Mouse (Mus musculus): ENCODE measurements around the gene Slc39a12. TPM values are rescaled to one million over a fixed set of nuclear protein-coding genes. Genes with fewer than 3 reads are reported as not detected.

The Slc39a12 gene
- total and polyA plus RNA-seq, 2 experiments from 2014 or later: 10.5 to 24.0 TPM

GRCm38 (mm10) chr2:14447322-14447721 lies 59.2 kb downstream of the Slc39a12 start:
- no peak overlapping the region for H3K4me3 ChIP-seq (ENCODE audit: low read length)
- DNase-seq (ENCODE audit: low spot score) (no peak), ATAC-seq (no peak)
- H3K9ac ChIP-seq (replicated peaks; ENCODE audit: low read length): no peak overlapping the region
- WGBS: 74% methylated on average over 1 of the region's 1 CpGs
- H3K36me3 ChIP-seq (ENCODE audit: insufficient read depth, low read length): no peaks in the 10 kb centered on the region
- H3K4me2 ChIP-seq (ENCODE audit: low read depth, low read length): no peak overlapping the region
- no peak for TF ChIP-seq CTCF (IDR thresholded peaks at IDR 0.05; ENCODE audit: low read depth)
- H3K27me3 ChIP-seq (ENCODE audit: insufficient read depth, low read length): no peaks in the 10 kb centered on the region
- H3K27ac ChIP-seq: no peak overlapping the region
- H3K9me3 ChIP-seq (ENCODE audit: low read length): no peaks in the 10 kb centered on the region
- no peaks in the 10 kb centered on the region for H3K4me1 ChIP-seq (ENCODE audit: insufficient read depth, low read length)

- no peak overlapping the region for H3K4me3 ChIP-seq (ENCODE audit: low read length)
- no peak overlapping the region for H3K27ac ChIP-seq
- no peaks in the 10 kb centered on the region for H3K27me3 ChIP-seq (ENCODE audit: insufficient read depth, low read length)
- no peaks in the 10 kb centered on the region for H3K9me3 ChIP-seq (ENCODE audit: low read length)
- no peaks in the 10 kb centered on the region for H3K36me3 ChIP-seq (ENCODE audit: insufficient read depth, low read length)
- no peak overlapping the region for H3K9ac ChIP-seq (replicated peaks; ENCODE audit: low read length)
- H3K4me2 ChIP-seq (ENCODE audit: low read depth, low read length): no peak overlapping the region
- H3K4me1 ChIP-seq (ENCODE audit: insufficient read depth, low read length): no peaks in the 10 kb centered on the region
- ATAC-seq (no peak), DNase-seq (ENCODE audit: low spot score) (no peak)
- peak; percentile 26; the same call in 1 of the 2 replicates for TF ChIP-seq CTCF (IDR thresholded peaks at IDR 0.05; ENCODE audit: low read depth)
Measured at GRCm38 (mm10) chr2:14450866-14451265, 62.8 kb downstream of the Slc39a12 start.

GRCm38 (mm10) chr2:14454946-14455631 lies 67.0 kb downstream of the Slc39a12 start:
- no peak overlapping the region for H3K9ac ChIP-seq (replicated peaks; ENCODE audit: low read length)
- H3K27ac ChIP-seq: no peak overlapping the region
- H3K36me3 ChIP-seq (ENCODE audit: insufficient read depth, low read length): no peaks in the 10 kb centered on the region
- ATAC-seq: no peak
- no peak for TF ChIP-seq CTCF (IDR thresholded peaks at IDR 0.05; ENCODE audit: low read depth)
- 59% methylated on average over 7 of the region's 7 CpGs for WGBS
- no peaks in the 10 kb centered on the region for H3K27me3 ChIP-seq (ENCODE audit: insufficient read depth, low read length)
- no peaks in the 10 kb centered on the region for H3K9me3 ChIP-seq (ENCODE audit: low read length)
- H3K4me2 ChIP-seq (ENCODE audit: low read depth, low read length): no peak overlapping the region
- H3K4me3 ChIP-seq (ENCODE audit: low read length): no peak overlapping the region
- no peak for DNase-seq (ENCODE audit: low spot score)
- no peaks in the 10 kb centered on the region for H3K4me1 ChIP-seq (ENCODE audit: insufficient read depth, low read length)

- no peak for TF ChIP-seq CTCF (IDR thresholded peaks at IDR 0.05; ENCODE audit: low read depth)
- Histone ChIP-seq H3K27ac (no peak overlapping the region), H3K27me3 (ENCODE audit: insufficient read depth, low read length) (no peaks in the 10 kb centered on the region), H3K4me3 (ENCODE audit: low read length) (no peak overlapping the region), H3K4me2 (ENCODE audit: low read depth, low read length) (no peak overlapping the region), H3K9me3 (ENCODE audit: low read length) (no peaks in the 10 kb centered on the region), H3K9ac (replicated peaks; ENCODE audit: low read length) (no peak overlapping the region), H3K36me3 (ENCODE audit: insufficient read depth, low read length) (no peaks in the 10 kb centered on the region), H3K4me1 (ENCODE audit: insufficient read depth, low read length) (no peaks in the 10 kb centered on the region)
- ATAC-seq: no peak
- 65% methylated on average over 1 of the region's 1 CpGs for WGBS
- DNase-seq (ENCODE audit: low spot score): peak; percentile 47
Measured at GRCm38 (mm10) chr2:14464438-14464837, 76.3 kb downstream of the Slc39a12 start.

GRCm38 (mm10) chr2:14494132-14494531 lies 106.0 kb downstream of the Slc39a12 start:
- ATAC-seq: no peak
- TF ChIP-seq CTCF (IDR thresholded peaks at IDR 0.05; ENCODE audit: low read depth): no peak

GRCm38 (mm10) chr2:14496150-14496549 lies 108.0 kb downstream of the Slc39a12 start:
- ATAC-seq (no peak), DNase-seq (ENCODE audit: low spot score) (no peak)
- Histone ChIP-seq H3K4me2 (ENCODE audit: low read depth, low read length) (no peak overlapping the region), H3K27me3 (ENCODE audit: insufficient read depth, low read length) (no peaks in the 10 kb centered on the region), H3K9ac (replicated peaks; ENCODE audit: low read length) (no peak overlapping the region), H3K36me3 (ENCODE audit: insufficient read depth, low read length) (no peaks in the 10 kb centered on the region), H3K4me1 (ENCODE audit: insufficient read depth, low read length) (no peaks in the 10 kb centered on the region), H3K27ac (no peak overlapping the region), H3K4me3 (ENCODE audit: low read length) (no peak overlapping the region), H3K9me3 (ENCODE audit: low read length) (no peaks in the 10 kb centered on the region)
- TF ChIP-seq CTCF (IDR thresholded peaks at IDR 0.05; ENCODE audit: low read depth): no peak
- 95% methylated on average over 2 of the region's 2 CpGs for WGBS

More at GRCm38 (mm10) chr2:14494132-14494531, 106.0 kb downstream of the Slc39a12 start:
- no peak overlapping the region for H3K27ac ChIP-seq
- H3K9me3 ChIP-seq (ENCODE audit: low read length): no peaks in the 10 kb centered on the region
- H3K27me3 ChIP-seq (ENCODE audit: insufficient read depth, low read length): no peaks in the 10 kb centered on the region
- 82% methylated on average over 5 of the region's 5 CpGs for WGBS
- H3K4me1 ChIP-seq (ENCODE audit: insufficient read depth, low read length): no peaks in the 10 kb centered on the region
- no peak overlapping the region for H3K9ac ChIP-seq (replicated peaks; ENCODE audit: low read length)
- H3K4me2 ChIP-seq (ENCODE audit: low read depth, low read length): no peak overlapping the region
- DNase-seq (ENCODE audit: low spot score): no peak
- H3K36me3 ChIP-seq (ENCODE audit: insufficient read depth, low read length): no peaks in the 10 kb centered on the region
- H3K4me3 ChIP-seq (ENCODE audit: low read length): no peak overlapping the region

GRCm38 (mm10) chr2:14502482-14502881 lies 114.4 kb downstream of the Slc39a12 start:
- Histone ChIP-seq H3K4me3 (ENCODE audit: low read length) (no peak overlapping the region), H3K27ac (no peak overlapping the region), H3K9me3 (ENCODE audit: low read length) (no peaks in the 10 kb centered on the region), H3K9ac (replicated peaks; ENCODE audit: low read length) (no peak overlapping the region), H3K36me3 (ENCODE audit: insufficient read depth, low read length) (no peaks in the 10 kb centered on the region), H3K4me2 (ENCODE audit: low read depth, low read length) (no peak overlapping the region), H3K27me3 (ENCODE audit: insufficient read depth, low read length) (no peaks in the 10 kb centered on the region), H3K4me1 (ENCODE audit: insufficient read depth, low read length) (no peaks in the 10 kb centered on the region)
- 64% methylated on average over 3 of the region's 3 CpGs for WGBS
- ATAC-seq: no peak
- DNase-seq (ENCODE audit: low spot score): no peak
- no peak for TF ChIP-seq CTCF (IDR thresholded peaks at IDR 0.05; ENCODE audit: low read depth)
